Mouse (Mus musculus) heart, embryonic 13.5 days (tissue): ENCODE results near the gene Trmt1l. TPM values are rescaled to one million over a fixed set of nuclear protein-coding genes. Genes with fewer than 3 reads are reported as not detected.

Experiments used
- ATAC-seq: fragments of 200-750 bp; cut with Nextera tagmentation; 2 replicates; pipeline ENCODE4 v1.8.0; 2017; ENCODE audit warnings: moderate TSS enrichment; ENCODE audit not compliant: insufficient number of reproducible peaks, low FRiP score, low TSS enrichment; ENCODE audit errors: extremely low read depth
- H3K27ac ChIP-seq: fragments of 300-500 bp; sonication (generic); replicated peaks from 2 replicates; pipeline ENCODE4 v1.5.1; 2015; ENCODE audit warnings: moderate library complexity, mild to moderate bottlenecking, inconsistent platforms
- H3K27me3 ChIP-seq: fragments of 300-500 bp; sonication (generic); replicated peaks from 2 replicates; pipeline ENCODE4 v1.6.1; 2015; ENCODE audit warnings: mild to moderate bottlenecking, inconsistent platforms
- H3K36me3 ChIP-seq: fragments of 300-500 bp; sonication (generic); 2 replicates; pipeline ENCODE4 v1.6.1; 2015; ENCODE audit warnings: mild to moderate bottlenecking, inconsistent platforms
- H3K4me1 ChIP-seq: fragments of 300-500 bp; sonication (generic); 2 replicates; pipeline ENCODE4 v1.6.1; 2015; ENCODE audit warnings: inconsistent platforms
- H3K4me2 ChIP-seq: fragments of 300-500 bp; sonication (generic); 2 replicates; pipeline ENCODE4 v1.6.1; 2015; ENCODE audit warnings: inconsistent platforms, mild to moderate bottlenecking, moderate library complexity
- H3K4me3 ChIP-seq: fragments of 300-500 bp; sonication (generic); 2 replicates; pipeline ENCODE4 v1.5.1; 2015; ENCODE audit warnings: moderate library complexity, mild to moderate bottlenecking, inconsistent platforms
- H3K9ac ChIP-seq: fragments of 300-500 bp; sonication (generic); 2 replicates; pipeline ENCODE4 v1.6.1; 2015; ENCODE audit warnings: inconsistent platforms, mild to moderate bottlenecking, moderate library complexity
- H3K9me3 ChIP-seq: fragments of 300-500 bp; sonication (generic); 2 replicates; pipeline ENCODE4 v1.6.1; 2016; ENCODE audit warnings: inconsistent platforms
- WGBS: fragments of 180-500 bp; shearing (Covaris S2); methylation state at CpG from one replicate; pipeline ENCODE4 v1.1.7; 2015; ENCODE audit warnings: mixed read lengths; 5-methylcytosine and 5-hydroxymethylcytosine counted together
- microRNA-seq: library from miRNA; unstranded; fragments of <30 nt; microRNA quantifications from one replicate; pipeline ENCODE4, GENCODE M21; 2016
- polyA plus RNA-seq: library from polyadenylated mRNA; unstranded; fragments of >200 nt; fragmentation: Nextera tagmentation; extraction: Ambion mirVana; gene quantifications from 2 replicates; pipeline ENCODE4 v1.2.1, GENCODE M21; 2015

The Trmt1l gene
- polyA plus RNA-seq, 1 experiment from 2014 or later, result 33.9 TPM

GRCm38 (mm10) chr1:151494711-151495110 is 66.4 kb downstream of the Trmt1l start:
- WGBS, result 66% methylated on average over 6 of the region's 6 CpGs
- H3K4me2 ChIP-seq, result no peak overlapping the region
- ATAC-seq, result no peak
- H3K36me3 ChIP-seq, result no peaks in the 10 kb centered on the region
- H3K27me3 ChIP-seq, result no peaks in the 10 kb centered on the region
- peaks cover 79% of the 10 kb centered on the region for H3K4me1 ChIP-seq
- H3K9me3 ChIP-seq, result no peaks in the 10 kb centered on the region
- no peak overlapping the region for H3K9ac ChIP-seq
- no peak overlapping the region for H3K4me3 ChIP-seq
- H3K27ac ChIP-seq, result no peak overlapping the region

- H3K27me3 ChIP-seq, result no peaks in the 10 kb centered on the region
- peaks cover 69% of the 10 kb centered on the region for H3K4me1 ChIP-seq
- no peaks in the 10 kb centered on the region for H3K36me3 ChIP-seq
- no peaks in the 10 kb centered on the region for H3K9me3 ChIP-seq
- no peak overlapping the region for H3K4me2 ChIP-seq
- ATAC-seq, result no peak
- H3K4me3 ChIP-seq, result no peak overlapping the region
- WGBS, result 70% methylated on average over 2 of the region's 2 CpGs
- H3K9ac ChIP-seq, result no peak overlapping the region
- H3K27ac ChIP-seq, result peak overlapping the region; percentile 63
Observed at GRCm38 (mm10) chr1:151495635-151496285, 67.4 kb downstream of the Trmt1l start.

- WGBS, result 77% methylated on average over 8 of the region's 8 CpGs
- Histone ChIP-seq H3K27me3 (no peaks in the 10 kb centered on the region), H3K36me3 (no peaks in the 10 kb centered on the region), H3K9me3 (no peaks in the 10 kb centered on the region), H3K4me1 (peaks cover 62% of the 10 kb centered on the region), H3K4me3 (no peak overlapping the region), H3K4me2 (no peak overlapping the region), H3K27ac (peak overlapping the region; percentile 63), H3K9ac (no peak overlapping the region)
- no peak for ATAC-seq
Observed at GRCm38 (mm10) chr1:151497028-151497427, 68.7 kb downstream of the Trmt1l start.

- WGBS, result 55% methylated on average over 2 of the region's 2 CpGs
- peak overlapping the region; percentile 76 for H3K4me2 ChIP-seq
Observed at GRCm38 (mm10) chr1:151497942-151498341, 69.6 kb downstream of the Trmt1l start.

GRCm38 (mm10) chr1:151498381-151498780 is 70.0 kb downstream of the Trmt1l start:
- H3K4me2 ChIP-seq, result peak overlapping the region; percentile 76
- ATAC-seq, result no peak
- WGBS, result 62% methylated on average over 3 of the region's 3 CpGs
- H3K9me3 ChIP-seq, result no peaks in the 10 kb centered on the region
- H3K27me3 ChIP-seq, result no peaks in the 10 kb centered on the region
- no peaks in the 10 kb centered on the region for H3K36me3 ChIP-seq
- H3K4me1 ChIP-seq, result peaks cover 54% of the 10 kb centered on the region
- H3K9ac ChIP-seq, result no peak overlapping the region
- peak overlapping the region; percentile 96; the same call in 1 of the 2 replicates for H3K4me3 ChIP-seq
- H3K27ac ChIP-seq, result no peak overlapping the region

More at GRCm38 (mm10) chr1:151497942-151498341, 69.6 kb downstream of the Trmt1l start:
- H3K9me3 ChIP-seq, result no peaks in the 10 kb centered on the region
- ATAC-seq, result no peak
- H3K27me3 ChIP-seq, result no peaks in the 10 kb centered on the region
- H3K27ac ChIP-seq, result no peak overlapping the region
- H3K36me3 ChIP-seq, result no peaks in the 10 kb centered on the region
- H3K4me1 ChIP-seq, result peaks cover 56% of the 10 kb centered on the region
- H3K4me3 ChIP-seq, result no peak overlapping the region
- H3K9ac ChIP-seq, result no peak overlapping the region

- WGBS, result under 1% methylated on average over 52 of the region's 59 CpGs
Observed at GRCm38 (mm10) chr1:151499815-151500501, 71.6 kb downstream of the Trmt1l start.

GRCm38 (mm10) chr1:151500531-151501361 is 72.4 kb downstream of the Trmt1l start, which contains the start of gene Rnf2:
Gene Rnf2 (minus strand): TSS chr1:151500955.
- ATAC-seq, result peak; percentile 97

More at GRCm38 (mm10) chr1:151499815-151500501, 71.6 kb downstream of the Trmt1l start:
- H3K9me3 ChIP-seq, result no peaks in the 10 kb centered on the region
- H3K27me3 ChIP-seq, result no peaks in the 10 kb centered on the region
- peaks cover 42% of the 10 kb centered on the region for H3K4me1 ChIP-seq
- H3K27ac ChIP-seq, result peak overlapping the region; percentile 99
- H3K36me3 ChIP-seq, result no peaks in the 10 kb centered on the region
- H3K9ac ChIP-seq, result peak overlapping the region; percentile 99
- peak; percentile 62 for ATAC-seq
- H3K4me3 ChIP-seq, result peak overlapping the region; percentile 96
- peak overlapping the region; percentile 76 for H3K4me2 ChIP-seq

More at GRCm38 (mm10) chr1:151500531-151501361, 72.4 kb downstream of the Trmt1l start, which contains the start of gene Rnf2:
- Histone ChIP-seq H3K9me3 (no peaks in the 10 kb centered on the region), H3K36me3 (no peaks in the 10 kb centered on the region), H3K4me1 (peaks cover 34% of the 10 kb centered on the region), H3K4me2 (peak within 1 kb of the TSS; percentile 76), H3K4me3 (peak within 1 kb of the TSS; percentile 96), H3K9ac (peak within 1 kb of the TSS; percentile 99), H3K27me3 (no peaks in the 10 kb centered on the region), H3K27ac (peak within 1 kb of the TSS; percentile 99)
- under 1% methylated on average over 58 of the region's 90 CpGs for WGBS

Small RNAs within 50 kb of the gene (microRNA-seq; reads per million reads assigned to microRNA genes)
- gene Mir7682, result 2.0 reads per million, percentile 3 among the genes with 10 or more reads in this experiment

Other genes with a start within 250 kb of the Trmt1l start
- 0.69 and 2.6 TPM in 2 replicates for gene Gm47985, start 246.0 kb upstream of the Trmt1l start, polyA plus RNA-seq
- gene Gm8947, start 236.2 kb upstream of the Trmt1l start, polyA plus RNA-seq, result 0.17 and 0.37 TPM in 2 replicates
- not detected in 2 replicates for gene Gm47995, start 230.1 kb upstream of the Trmt1l start, polyA plus RNA-seq
- gene 3110040M04Rik, start 224.4 kb upstream of the Trmt1l start, polyA plus RNA-seq, result 0.18 TPM in 1 of 2 replicates, not detected in the other
- not detected in 2 replicates for gene Gm47996, start 218.4 kb upstream of the Trmt1l start, polyA plus RNA-seq
- 221 and 252 TPM in 2 replicates for gene Ivns1abp, start 84.1 kb upstream of the Trmt1l start, polyA plus RNA-seq
- 19.0 and 20.7 TPM in 2 replicates for gene Swt1, start 87 bp upstream of the Trmt1l start, polyA plus RNA-seq
- 60.8 and 65.7 TPM in 2 replicates for gene Rnf2, start 72.4 kb downstream of the Trmt1l start, polyA plus RNA-seq
- gene Fam129a, start 142.6 kb downstream of the Trmt1l start, polyA plus RNA-seq, result 4.5 and 4.7 TPM in 2 replicates